Mouse (Mus musculus): ENCODE measurements at regions not wholly inside any gene's neighbourhood (a gene's known extent, or its start where the extent isn't known, plus 50 kb on each side); places are given as distances from the start of the nearest gene placed in this dataset.

DNA sequence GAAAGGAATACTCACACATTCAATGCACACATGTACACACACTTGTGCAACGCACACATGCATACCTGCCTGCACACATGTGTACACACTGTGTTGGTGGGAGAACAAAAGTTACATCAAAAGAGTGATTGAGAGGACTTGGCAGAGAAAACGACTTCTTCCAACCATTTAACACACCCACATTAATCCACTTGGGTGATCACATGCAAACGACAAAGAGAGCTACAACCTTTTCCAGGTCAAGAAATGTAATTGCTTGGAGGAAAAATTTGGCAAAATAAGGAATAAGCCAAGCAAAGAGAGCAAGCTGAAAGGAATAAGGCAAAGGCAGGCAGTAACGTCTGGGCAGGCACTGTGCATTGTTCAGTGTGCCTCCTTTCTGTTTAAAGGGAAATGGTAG is 67.3 kb downstream of the C1d start:
- DNase-seq (ENCODE audit: extremely low read depth, low read depth), result no peak

DNA sequence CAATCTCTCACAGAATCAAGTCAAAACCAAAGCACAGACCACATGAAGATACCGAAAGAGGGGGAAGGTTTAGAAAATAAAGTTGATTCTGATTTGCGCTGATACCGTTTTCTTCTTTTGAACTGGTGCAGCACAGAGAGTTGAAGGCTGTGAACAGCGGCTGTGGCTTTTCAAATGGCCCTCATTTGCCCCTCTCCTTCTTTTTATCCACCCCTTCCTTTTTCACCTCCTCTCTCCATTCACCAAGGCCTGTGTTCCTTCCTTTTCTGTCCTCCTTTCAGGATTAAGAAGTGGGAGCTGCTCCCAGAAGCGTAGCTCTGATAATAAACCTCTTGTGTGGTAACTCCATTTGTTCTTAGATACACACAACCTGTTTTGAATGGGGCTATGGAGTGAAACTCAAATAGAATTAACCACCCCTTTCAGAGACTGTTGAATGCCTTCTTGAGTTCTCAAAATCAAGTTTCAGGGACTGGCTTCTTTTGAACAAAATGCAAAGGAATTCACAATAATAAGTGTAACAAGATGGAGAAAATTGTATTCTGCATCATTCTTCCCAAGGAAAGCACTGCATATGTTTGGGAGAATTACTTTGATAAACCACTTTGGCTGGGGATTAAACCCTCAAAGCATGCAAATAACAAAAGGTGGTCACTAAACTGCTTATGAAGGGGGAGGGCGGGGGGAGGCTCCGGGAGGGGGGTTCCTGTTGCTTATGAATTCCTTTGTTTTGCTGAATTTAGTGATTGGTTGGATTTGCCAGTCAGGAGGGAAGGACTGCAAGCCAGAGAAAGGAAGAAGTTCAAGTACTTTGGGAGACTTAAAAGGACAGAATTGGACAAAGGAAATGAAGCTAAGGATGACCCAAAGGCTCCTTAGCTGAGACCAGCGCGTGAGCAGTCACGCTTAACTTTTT is 68.6 kb downstream of the C1d start:
- no peak for DNase-seq (ENCODE audit: extremely low read depth, low read depth)

DNA sequence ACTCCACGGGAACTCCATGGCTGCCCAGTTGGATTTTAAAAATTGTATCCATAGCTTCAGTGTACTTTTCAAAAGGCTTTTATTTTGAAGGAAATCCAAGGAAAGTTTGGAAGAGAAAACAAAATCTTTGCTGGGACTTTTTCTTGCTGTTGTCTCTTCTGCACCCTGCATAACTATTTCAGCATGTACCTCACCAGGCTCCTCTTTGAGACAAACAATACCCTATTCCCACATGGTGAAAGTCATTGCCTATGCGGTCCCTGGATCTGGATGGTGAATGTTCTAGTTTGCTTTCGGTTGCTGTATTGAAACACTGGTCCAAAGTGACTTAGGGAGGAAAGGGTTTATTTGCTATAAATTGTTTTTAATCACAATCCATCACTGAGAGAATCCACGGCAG is 69.3 kb downstream of the C1d start:
- DNase-seq (ENCODE audit: extremely low read depth, low read depth), result no peak

DNA sequence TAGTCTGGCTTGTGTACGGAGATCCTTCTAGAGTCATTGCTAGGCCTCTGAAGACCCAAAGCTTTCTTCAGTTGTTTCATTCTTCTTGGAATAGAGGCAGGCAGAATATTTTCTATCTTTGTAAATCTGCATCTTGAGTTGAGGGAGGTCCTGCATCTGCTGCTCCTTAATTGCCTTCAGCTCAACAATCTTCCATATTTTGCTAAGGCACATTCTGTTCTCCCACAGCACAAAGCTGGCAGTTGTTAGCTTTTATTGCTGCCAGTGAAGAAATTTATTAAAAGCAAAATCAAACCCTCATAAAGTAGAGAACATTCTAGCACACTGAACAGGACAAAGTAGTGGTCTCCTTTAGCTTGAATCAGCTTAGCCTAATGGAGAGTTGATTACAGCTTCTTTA is 94.1 kb downstream of the C1d start:
- no peak for DNase-seq (ENCODE audit: extremely low read depth, low read depth)

- DNase-seq (ENCODE audit: extremely low read depth, low read depth), result no peak
Observed at GRCm38 (mm10) chr11:17352148-17353130, 95.1 kb downstream of the C1d start.

- DNase-seq (ENCODE audit: extremely low read depth, low read depth), result no peak
Observed at GRCm38 (mm10) chr11:17359698-17360254, 102.4 kb downstream of the C1d start.

- no peak for DNase-seq (ENCODE audit: extremely low read depth, low read depth)
Observed at GRCm38 (mm10) chr11:17377859-17378258, 120.5 kb downstream of the C1d start.

DNA sequence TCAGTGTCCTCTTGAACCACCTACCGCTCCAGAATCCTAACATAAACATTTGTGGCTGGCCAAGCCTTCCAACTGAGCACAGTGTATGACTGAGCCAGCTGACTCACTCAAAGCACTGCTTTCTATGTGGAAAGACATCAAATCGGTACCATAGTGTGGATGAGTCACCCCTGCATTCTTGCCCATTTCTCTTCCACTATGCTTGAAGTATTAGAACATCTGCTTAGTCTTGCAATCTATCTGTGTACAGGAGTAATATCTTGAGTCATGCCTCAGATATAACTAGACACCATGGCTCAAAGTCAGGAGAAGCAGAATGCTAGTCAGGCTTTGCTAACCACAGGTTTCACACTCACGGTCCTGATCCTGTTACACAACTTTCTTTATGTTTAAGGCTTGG is 129.4 kb downstream of the C1d start:
- no peak for DNase-seq (ENCODE audit: extremely low read depth, low read depth)

GRCm38 (mm10) chr11:17393832-17394231 is 136.5 kb downstream of the C1d start:
- no peak for DNase-seq (ENCODE audit: extremely low read depth, low read depth)

DNA sequence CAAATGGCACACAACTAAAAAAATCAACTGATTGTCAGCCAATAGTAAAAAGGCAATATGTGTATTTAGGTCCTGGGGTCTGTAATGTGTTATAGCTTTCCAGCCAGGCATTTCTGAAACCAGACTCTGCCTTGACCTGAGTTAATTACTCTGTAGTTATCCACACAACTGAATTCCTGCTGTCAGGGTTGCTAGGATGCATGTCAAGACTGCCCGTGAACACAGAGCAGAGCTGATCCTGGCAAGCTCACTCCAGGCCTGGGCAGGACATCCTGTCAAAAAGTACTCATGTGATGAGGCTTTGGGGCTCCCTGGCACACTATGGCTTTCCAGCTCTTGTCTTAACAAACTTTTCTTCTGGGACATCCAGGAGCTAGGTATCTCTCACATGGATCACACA is 157.2 kb downstream of the C1d start:
- DNase-seq (ENCODE audit: extremely low read depth, low read depth), result no peak

- DNase-seq (ENCODE audit: extremely low read depth, low read depth), result no peak
Observed at GRCm38 (mm10) chr11:17415144-17415543, 157.8 kb downstream of the C1d start.

GRCm38 (mm10) chr11:17417656-17418289 is 160.4 kb downstream of the C1d start:
- no peak for DNase-seq (ENCODE audit: extremely low read depth, low read depth)

DNA sequence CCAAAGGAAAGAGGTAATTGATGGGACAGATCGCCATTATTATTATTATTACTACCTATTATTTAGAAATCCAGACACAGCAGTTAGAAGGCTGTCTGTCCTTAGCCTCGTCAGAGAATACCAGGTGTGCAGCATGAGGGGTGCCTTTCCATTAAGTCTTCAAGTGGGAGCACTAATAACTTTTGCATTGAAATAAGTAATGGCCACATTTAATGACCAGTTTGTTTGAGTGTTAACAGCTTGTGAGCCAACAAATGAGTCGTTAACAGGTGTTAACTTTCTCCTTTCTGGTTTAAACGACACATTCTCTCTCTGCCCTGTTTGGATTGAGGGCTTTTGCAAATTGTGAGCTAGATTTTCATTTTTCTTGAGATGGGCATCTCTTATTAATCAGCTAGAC is 184.8 kb downstream of the C1d start:
- DNase-seq (ENCODE audit: extremely low read depth, low read depth), result no peak

- DNase-seq (ENCODE audit: extremely low read depth, low read depth), result no peak
Observed at GRCm38 (mm10) chr11:17449289-17449688, 191.9 kb downstream of the C1d start.

GRCm38 (mm10) chr11:17450360-17451045 is 193.1 kb downstream of the C1d start:
- DNase-seq (ENCODE audit: extremely low read depth, low read depth), result no peak

- no peak for DNase-seq (ENCODE audit: extremely low read depth, low read depth)
Observed at GRCm38 (mm10) chr11:17451451-17451850, 194.1 kb downstream of the C1d start.

DNA sequence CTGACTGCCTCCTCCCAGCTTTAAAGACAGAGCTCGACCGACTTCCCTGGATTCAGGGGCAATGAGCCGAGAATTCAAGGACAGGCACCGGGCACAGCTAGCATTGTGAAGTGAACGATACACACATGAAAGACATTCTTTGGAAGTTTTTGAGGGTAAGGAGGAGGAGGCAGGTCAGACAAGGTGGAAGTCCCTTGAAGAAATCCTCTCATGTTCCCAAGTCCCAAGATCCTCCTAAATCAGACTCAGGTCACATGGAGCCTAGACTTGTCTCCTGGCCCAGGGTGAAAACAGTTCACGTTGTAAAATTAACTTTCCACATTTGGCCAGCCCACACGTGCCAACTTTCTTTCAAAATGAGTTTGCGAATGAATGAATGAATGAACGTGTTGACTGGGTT is 196.2 kb downstream of the C1d start:
- no peak for DNase-seq (ENCODE audit: extremely low read depth, low read depth)

GRCm38 (mm10) chr11:17458946-17459345 is 201.6 kb downstream of the C1d start:
- no peak for DNase-seq (ENCODE audit: extremely low read depth, low read depth)

- no peak for DNase-seq (ENCODE audit: extremely low read depth, low read depth)
Observed at GRCm38 (mm10) chr11:17460024-17460919, 202.9 kb downstream of the C1d start.

- DNase-seq (ENCODE audit: extremely low read depth, low read depth), result no peak
Observed at GRCm38 (mm10) chr11:17460920-17461279, 203.5 kb downstream of the C1d start.

Data from MEL-GATA-1-ER (cell line).